Mouse (Mus musculus) spleen, postnatal 36 days (tissue): ENCODE data around the gene Mei1.

Experiments used
- DNase-seq, 2 experiments: peaks; one replicate each; pipeline ENCODE4 v3.0.0; 2022; ENCODE audit warnings: low spot score in 2 of 2, mixed read lengths in 1 of 2

Gene Mei1

DNA sequence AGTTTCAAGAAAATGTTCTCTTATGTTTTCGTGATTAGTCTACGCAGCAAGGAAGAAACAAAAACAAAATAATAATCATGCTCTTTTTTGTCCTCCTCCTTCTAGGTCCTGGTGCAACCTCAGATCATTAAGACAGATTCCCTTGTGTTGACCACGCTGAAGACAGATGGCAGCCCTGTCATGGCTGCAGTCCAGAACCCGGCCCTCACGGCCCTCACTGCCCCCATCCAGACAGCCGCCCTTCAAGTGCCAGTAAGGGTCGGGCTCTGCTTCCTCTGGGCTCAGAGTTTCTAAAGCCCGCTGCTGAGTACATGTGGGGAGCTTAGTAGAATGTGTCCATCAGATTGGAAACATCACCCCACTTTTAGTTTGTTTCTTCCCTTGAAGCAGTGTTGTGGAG is 102.9 kb downstream of the Mei1 start:
- DNase-seq, result no peak

DNA sequence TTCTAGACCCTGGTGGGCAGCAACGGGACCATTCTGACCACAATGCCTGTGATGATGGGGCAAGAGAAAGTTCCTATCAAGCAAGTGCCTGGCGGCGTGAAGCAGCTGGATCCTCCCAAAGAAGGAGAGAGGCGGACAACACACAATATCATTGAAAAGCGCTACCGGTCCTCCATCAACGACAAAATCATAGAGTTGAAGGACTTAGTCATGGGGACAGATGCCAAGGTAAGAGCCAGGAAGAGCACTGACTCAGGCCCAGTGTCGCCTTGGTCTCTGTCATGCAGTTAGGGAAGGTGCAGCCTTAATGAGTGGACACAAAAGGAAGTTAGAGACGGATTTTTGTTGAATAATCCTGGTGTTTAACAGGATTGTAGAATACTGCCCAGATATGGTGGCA is 105.3 kb downstream of the Mei1 start:
- no peak for DNase-seq
